Mouse (Mus musculus): ENCODE data around the gene Slc25a42. TPM values are rescaled to one million over a fixed set of nuclear protein-coding genes. Genes with fewer than 3 reads are reported as not detected.
"Not testable (repeated sequence)": the region's sequence is repeated elsewhere in the genome, so short reads cannot be mapped to it uniquely, and the experiment has no call there.

The Slc25a42 gene
- total and polyA plus RNA-seq, 3 experiments, result 5.1 to 19.3 (median 12.1) TPM

DNA sequence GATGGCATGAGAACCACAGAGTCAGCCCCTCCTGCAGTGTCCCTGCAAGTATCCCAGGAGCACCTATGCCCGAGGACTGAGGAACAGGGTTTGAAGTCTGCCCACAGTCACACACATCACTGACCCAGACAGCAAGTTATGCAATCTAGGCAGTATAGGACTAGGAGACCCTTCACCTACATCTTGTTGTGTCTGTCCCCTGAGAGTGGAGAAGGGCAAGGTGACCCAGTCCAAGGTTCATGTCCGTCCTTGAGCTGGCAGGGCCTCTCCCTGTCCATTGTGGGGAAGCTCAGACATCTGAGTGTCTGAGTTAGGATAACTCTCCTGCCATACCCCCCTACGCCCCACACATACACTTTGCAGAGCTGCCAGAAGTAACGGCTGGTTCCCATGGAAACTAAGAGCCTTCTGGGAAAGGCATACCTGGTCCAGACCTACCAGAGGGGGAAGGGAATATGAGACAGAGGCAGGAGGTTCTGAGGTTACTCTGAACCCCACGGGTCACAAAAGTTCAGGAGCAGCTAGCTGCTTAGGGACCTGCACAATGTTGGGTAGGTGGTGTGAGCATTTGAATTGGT, 7.1 kb upstream of the Slc25a42 start:
- Histone ChIP-seq H3K4me1 (ENCODE audit: insufficient read depth, low read depth, low read length) (peaks cover 12% of the 10 kb centered on the region), H3K27me3 (ENCODE audit: insufficient read depth, low read length) (peaks cover 6% of the 10 kb centered on the region), H3K9me3 (replicated peaks) (no peaks in the 10 kb centered on the region), H3K36me3 (replicated peaks) (peaks cover 46% of the 10 kb centered on the region), H3K4me3 (ENCODE audit: low read depth, low read length) (no peak overlapping the region)
- ATAC-seq (ENCODE audit: extremely low read depth, insufficient number of reproducible peaks, low FRiP score, poor library complexity, severe bottlenecking) (no peak), DNase-seq (ENCODE audit: low spot score) (no peak)
- TF ChIP-seq POLR2AphosphoS5 (IDR thresholded peaks at IDR 0.05; ENCODE audit: insufficient replicate concordance, low read depth, low read length) (no peak), GATA2 (IDR thresholded peaks at IDR 0.05; ENCODE audit: borderline replicate concordance, low read depth, low read length) (no peak)

DNA sequence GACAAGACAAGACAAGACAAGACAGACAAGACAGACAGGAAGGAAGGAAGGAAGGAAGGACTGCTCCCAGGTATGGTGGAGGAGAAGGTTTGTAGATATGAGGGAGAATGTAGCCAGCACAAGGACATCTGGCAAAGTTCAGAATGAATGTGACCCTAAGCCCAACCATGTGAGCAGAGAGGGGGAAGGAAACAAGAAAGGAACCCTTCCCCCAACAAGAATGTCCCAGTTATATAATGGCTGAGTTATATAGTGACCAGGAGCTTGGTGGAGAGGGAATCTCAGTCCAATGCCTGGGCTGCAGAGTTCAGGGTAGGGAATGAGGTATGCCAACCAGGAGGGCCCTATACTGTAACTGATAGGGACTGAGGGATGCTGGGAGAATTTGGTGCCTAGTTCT, 5.3 kb upstream of the Slc25a42 start:
- DNase-seq (ENCODE audit: low spot score) (no peak), ATAC-seq (ENCODE audit: extremely low read depth, insufficient number of reproducible peaks, low FRiP score, poor library complexity, severe bottlenecking) (no peak)
- H3K27me3 ChIP-seq (ENCODE audit: insufficient read depth, low read length), result peaks cover 6% of the 10 kb centered on the region
- peaks cover 29% of the 10 kb centered on the region for H3K36me3 ChIP-seq (replicated peaks)
- H3K4me1 ChIP-seq (ENCODE audit: insufficient read depth, low read depth, low read length), result peaks cover 25% of the 10 kb centered on the region
- H3K4me3 ChIP-seq (ENCODE audit: low read depth, low read length), result no peak overlapping the region
- no peaks in the 10 kb centered on the region for H3K9me3 ChIP-seq (replicated peaks)
- TF ChIP-seq TAL1 (conservative IDR thresholded peaks at IDR 0.05; ENCODE audit: low read depth, low read length) (no peak), GATA1 (IDR thresholded peaks at IDR 0.05; ENCODE audit: borderline replicate concordance, low read length) (no peak), CTCF (IDR thresholded peaks at IDR 0.05; ENCODE audit: low read depth, low read length) (no peak), POLR2AphosphoS5 (IDR thresholded peaks at IDR 0.05; ENCODE audit: insufficient replicate concordance, low read depth, low read length) (no peak), GATA2 (IDR thresholded peaks at IDR 0.05; ENCODE audit: borderline replicate concordance, low read depth, low read length) (no peak)

DNA sequence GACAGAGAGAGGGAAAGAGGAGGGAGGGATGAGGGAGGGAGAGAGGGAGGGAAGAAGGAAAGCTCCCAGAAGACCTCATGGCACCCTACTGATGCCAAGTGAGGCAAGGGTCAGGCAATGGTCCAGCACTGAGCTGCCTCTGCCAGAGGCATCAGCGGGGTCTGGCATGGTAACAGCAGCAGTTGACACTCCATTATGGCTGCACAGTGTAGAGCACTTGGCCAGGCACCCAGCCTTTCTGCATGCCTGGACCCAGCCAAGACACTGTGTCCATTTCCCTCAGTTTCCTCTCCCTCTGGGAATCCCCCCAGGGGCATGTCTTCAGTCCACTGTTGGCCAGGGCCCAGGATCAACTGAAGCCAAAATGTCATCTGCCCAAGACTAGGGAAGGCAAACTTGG, 4.5 kb upstream of the Slc25a42 start:
- Histone ChIP-seq H3K9me3 (replicated peaks) (no peaks in the 10 kb centered on the region), H3K4me3 (ENCODE audit: low read depth, low read length) (no peak overlapping the region), H3K4me1 (ENCODE audit: insufficient read depth, low read depth, low read length) (peaks cover 30% of the 10 kb centered on the region), H3K27me3 (ENCODE audit: insufficient read depth, low read length) (peaks cover 6% of the 10 kb centered on the region), H3K36me3 (replicated peaks) (peaks cover 20% of the 10 kb centered on the region)
- no peak for DNase-seq (ENCODE audit: low spot score)
- TF ChIP-seq GATA2 (IDR thresholded peaks at IDR 0.05; ENCODE audit: borderline replicate concordance, low read depth, low read length) (no peak), CTCF (IDR thresholded peaks at IDR 0.05; ENCODE audit: low read depth, low read length) (no peak), GATA1 (IDR thresholded peaks at IDR 0.05; ENCODE audit: borderline replicate concordance, low read length) (no peak), TAL1 (conservative IDR thresholded peaks at IDR 0.05; ENCODE audit: low read depth, low read length) (no peak), POLR2AphosphoS5 (IDR thresholded peaks at IDR 0.05; ENCODE audit: insufficient replicate concordance, low read depth, low read length) (no peak)
- ATAC-seq (ENCODE audit: extremely low read depth, insufficient number of reproducible peaks, low FRiP score, poor library complexity, severe bottlenecking), result no peak

DNA sequence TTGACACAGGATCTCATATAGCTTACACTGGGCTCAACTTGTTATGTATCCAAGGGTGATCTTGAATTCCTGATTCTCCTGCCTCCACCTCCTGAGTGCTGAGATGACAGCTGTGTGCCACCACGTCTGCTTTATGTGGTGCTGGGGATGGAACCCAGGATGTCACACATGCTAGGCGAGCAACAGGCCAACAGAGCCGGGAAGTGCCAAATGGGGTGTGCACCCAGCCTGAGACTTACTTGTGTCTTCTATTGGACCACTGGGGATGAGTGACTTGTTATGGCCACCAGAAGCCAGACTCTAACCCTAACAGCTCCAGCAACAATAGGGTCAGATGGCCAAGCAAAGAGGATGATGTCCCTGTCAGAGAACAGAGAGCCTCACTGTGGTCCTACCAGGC, 4.1 kb upstream of the Slc25a42 start:
- H3K4me3 ChIP-seq (ENCODE audit: low read depth, low read length); H3K9me3 ChIP-seq (replicated peaks): not testable (repeated sequence)
- H3K36me3 ChIP-seq (replicated peaks), result peaks cover 16% of the 10 kb centered on the region

DNA sequence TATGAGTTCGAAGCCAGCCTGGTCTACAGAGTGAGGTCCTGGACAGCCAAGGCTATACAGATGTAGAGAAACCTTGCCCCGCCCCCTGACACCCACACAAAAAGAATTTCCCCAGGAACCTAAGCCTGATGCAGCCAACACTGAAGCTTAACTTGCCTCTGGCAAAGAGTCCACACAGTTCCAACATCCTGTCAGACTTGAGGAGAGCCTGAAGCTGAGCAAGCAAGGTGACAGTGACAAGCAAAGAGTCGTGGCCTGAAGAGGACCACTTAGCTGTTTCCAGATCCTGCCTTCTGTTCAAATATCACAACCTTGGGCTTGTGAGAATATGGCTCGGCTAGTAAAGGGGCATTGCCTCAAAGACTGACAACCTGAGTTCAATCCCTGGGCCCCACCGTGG, 3.0 kb upstream of the Slc25a42 start:
- no peak for DNase-seq (ENCODE audit: low spot score)
- peaks cover 6% of the 10 kb centered on the region for H3K27me3 ChIP-seq (ENCODE audit: insufficient read depth, low read length)
- TF ChIP-seq CTCF (IDR thresholded peaks at IDR 0.05; ENCODE audit: low read depth, low read length) (no peak), GATA2 (IDR thresholded peaks at IDR 0.05; ENCODE audit: borderline replicate concordance, low read depth, low read length) (no peak)
- no peak for ATAC-seq (ENCODE audit: extremely low read depth, insufficient number of reproducible peaks, low FRiP score, poor library complexity, severe bottlenecking)
- H3K4me3 ChIP-seq (ENCODE audit: low read depth, low read length), result no peak overlapping the region
- peaks cover 44% of the 10 kb centered on the region for H3K4me1 ChIP-seq (ENCODE audit: insufficient read depth, low read depth, low read length)
- H3K9me3 ChIP-seq (replicated peaks), result no peaks in the 10 kb centered on the region
- peaks cover 10% of the 10 kb centered on the region for H3K36me3 ChIP-seq (replicated peaks)

More for the DNA sequence above, 4.1 kb upstream of the Slc25a42 start:
- peaks cover 33% of the 10 kb centered on the region for H3K4me1 ChIP-seq (ENCODE audit: insufficient read depth, low read depth, low read length)
- ATAC-seq (ENCODE audit: extremely low read depth, insufficient number of reproducible peaks, low FRiP score, poor library complexity, severe bottlenecking); H3K27me3 ChIP-seq (ENCODE audit: insufficient read depth, low read length); DNase-seq (ENCODE audit: low spot score): not testable (repeated sequence)

DNA sequence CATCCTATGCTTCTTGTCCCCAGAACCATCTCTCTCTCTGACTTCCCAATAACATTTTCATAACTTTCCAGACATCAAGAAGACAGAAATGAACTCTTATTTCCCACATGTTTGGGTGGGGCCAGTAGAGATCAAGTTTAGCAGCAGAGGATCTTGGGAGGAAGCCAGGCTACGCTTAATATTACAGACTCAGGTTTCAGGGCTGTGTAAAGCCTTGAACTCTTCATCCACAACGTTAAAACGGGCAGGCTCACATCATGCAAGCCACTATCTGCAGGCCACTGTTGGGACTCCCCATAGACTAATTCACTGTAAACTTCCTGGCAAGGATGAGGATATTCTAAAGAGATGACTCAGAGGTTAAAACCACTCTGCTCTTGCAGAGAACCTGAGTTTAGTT, 2.3 kb upstream of the Slc25a42 start:
- peaks cover 6% of the 10 kb centered on the region for H3K36me3 ChIP-seq (replicated peaks)
- no peaks in the 10 kb centered on the region for H3K9me3 ChIP-seq (replicated peaks)
- DNase-seq (ENCODE audit: low spot score), result no peak
- H3K27me3 ChIP-seq (ENCODE audit: insufficient read depth, low read length), result peaks cover 6% of the 10 kb centered on the region
- H3K4me3 ChIP-seq (ENCODE audit: low read depth, low read length), result no peak overlapping the region
- TF ChIP-seq TAL1 (conservative IDR thresholded peaks at IDR 0.05; ENCODE audit: low read depth, low read length) (no peak), POLR2AphosphoS5 (IDR thresholded peaks at IDR 0.05; ENCODE audit: insufficient replicate concordance, low read depth, low read length) (no peak), GATA1 (IDR thresholded peaks at IDR 0.05; ENCODE audit: borderline replicate concordance, low read length) (no peak), CTCF (IDR thresholded peaks at IDR 0.05; ENCODE audit: low read depth, low read length) (no peak), GATA2 (IDR thresholded peaks at IDR 0.05; ENCODE audit: borderline replicate concordance, low read depth, low read length) (no peak)
- no peak for ATAC-seq (ENCODE audit: extremely low read depth, insufficient number of reproducible peaks, low FRiP score, poor library complexity, severe bottlenecking)
- peaks cover 45% of the 10 kb centered on the region for H3K4me1 ChIP-seq (ENCODE audit: insufficient read depth, low read depth, low read length)

DNA sequence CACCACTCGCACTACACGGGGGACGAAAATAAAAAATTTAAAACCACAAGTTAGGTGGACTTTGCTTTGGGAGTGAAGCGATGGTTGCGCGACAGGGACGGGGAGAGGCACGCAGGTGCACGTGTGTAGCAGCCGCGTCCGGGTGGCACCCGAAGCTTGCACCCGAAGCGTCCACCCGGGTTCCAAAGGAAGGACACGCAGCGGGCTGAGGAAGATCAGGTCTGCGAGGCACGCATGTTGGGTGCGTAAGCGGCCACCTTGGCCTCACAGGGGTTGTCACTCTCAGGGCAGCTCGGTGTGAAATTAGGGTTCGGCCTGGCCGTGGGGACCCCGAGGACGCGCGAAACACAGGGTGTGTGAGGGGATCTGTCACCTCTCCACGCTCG, 386 bp downstream of the Slc25a42 start:
- no peak for ATAC-seq (ENCODE audit: extremely low read depth, insufficient number of reproducible peaks, low FRiP score, poor library complexity, severe bottlenecking)
- TF ChIP-seq GATA1 (IDR thresholded peaks at IDR 0.05; ENCODE audit: borderline replicate concordance, low read length) (no peak), CTCF (IDR thresholded peaks at IDR 0.05; ENCODE audit: low read depth, low read length) (no peak), TAL1 (conservative IDR thresholded peaks at IDR 0.05; ENCODE audit: low read depth, low read length) (no peak), POLR2AphosphoS5 (IDR thresholded peaks at IDR 0.05; ENCODE audit: insufficient replicate concordance, low read depth, low read length) (no peak), GATA2 (IDR thresholded peaks at IDR 0.05; ENCODE audit: borderline replicate concordance, low read depth, low read length) (no peak)
- peak overlapping the region; percentile 85 for H3K4me3 ChIP-seq (ENCODE audit: low read depth, low read length)
- peaks cover 22% of the 10 kb centered on the region for H3K36me3 ChIP-seq (replicated peaks)
- no peak for DNase-seq (ENCODE audit: low spot score)
- peaks cover 41% of the 10 kb centered on the region for H3K4me1 ChIP-seq (ENCODE audit: insufficient read depth, low read depth, low read length)
- no peaks in the 10 kb centered on the region for H3K9me3 ChIP-seq (replicated peaks)
- no peaks in the 10 kb centered on the region; the same call in 1 of the 2 replicates for H3K27me3 ChIP-seq (ENCODE audit: insufficient read depth, low read length)
